Mouse (Mus musculus): Measurements from ENCODE around the gene Lrrfip1.

- TF ChIP-seq EP300 (IDR thresholded peaks at IDR 0.05; ENCODE audit: low read depth): no peak
- TF ChIP-seq CTCF (IDR thresholded peaks at IDR 0.05; ENCODE audit: low read depth): no peak
These were observed 49.2 kb upstream of the Lrrfip1 start for GRCm38 (mm10) chr1:90949309-90949708.
